Mouse (Mus musculus) erythroblast, embryonic 14.5 days (primary cell): Measurements from ENCODE around the gene Ccdc149. TPM values are rescaled to one million over a fixed set of nuclear protein-coding genes. Genes with fewer than 3 reads are reported as not detected.

Source experiments
- H3K27me3 ChIP-seq: 2 replicates; pipeline ENCODE4 v1.6.1; 2012; ENCODE audit warnings: inconsistent platforms; ENCODE audit not compliant: control insufficient read depth
- H3K36me3 ChIP-seq: 2 replicates; pipeline ENCODE4 v1.6.1; 2012; ENCODE audit warnings: mild to moderate bottlenecking, inconsistent platforms; ENCODE audit not compliant: control insufficient read depth
- H3K4me1 ChIP-seq: 2 replicates; pipeline ENCODE4 v1.6.1; 2012; ENCODE audit warnings: inconsistent platforms; ENCODE audit not compliant: control insufficient read depth
- H3K4me3 ChIP-seq: replicated peaks from 2 replicates; pipeline ENCODE3; 2012; ENCODE audit warnings: moderate library complexity, mild to moderate bottlenecking, inconsistent platforms
- H3K9me3 ChIP-seq: 2 replicates; pipeline ENCODE4 v1.6.1; 2012; ENCODE audit warnings: low read length, inconsistent platforms, mixed read lengths; ENCODE audit not compliant: control insufficient read depth
- GATA1 ChIP-seq: IDR thresholded peaks from 2 replicates; pipeline ENCODE4 v1.6.1; 2012; ENCODE audit warnings: low read length, inconsistent platforms, mixed read lengths
- TAL1 ChIP-seq: IDR thresholded peaks from 3 replicates; pipeline ENCODE4 v1.6.1; 2012; ENCODE audit warnings: low read length, inconsistent platforms, mixed read lengths
- polyA plus RNA-seq: library from polyadenylated mRNA; stranded (reverse); fragments of >175 nt; gene quantifications from 2 replicates; pipeline ENCODE4 v1.2.3, GENCODE M21; 2012

The Ccdc149 gene
- polyA plus RNA-seq, 1 experiment, result not detected

DNA sequence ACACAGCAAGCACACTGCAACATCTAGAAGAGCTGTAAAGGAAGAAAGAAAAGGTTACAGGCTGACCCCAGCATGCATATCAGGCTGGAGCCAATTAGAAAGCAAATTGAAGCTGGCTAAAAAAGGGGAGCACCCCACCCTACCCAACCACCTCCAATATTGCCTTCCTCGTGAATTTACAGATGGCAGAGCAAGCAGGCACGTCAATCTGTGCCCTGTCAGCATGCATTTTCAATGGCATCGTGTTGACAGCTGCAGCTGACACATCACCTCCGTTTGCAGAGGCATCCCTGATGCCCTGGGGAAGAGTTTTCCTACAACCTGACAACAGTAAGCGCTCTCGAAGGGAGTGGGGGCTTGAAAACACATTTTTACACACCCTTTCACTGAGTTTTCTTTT is 14.2 kb downstream of the Ccdc149 start:
- Histone ChIP-seq H3K9me3 (no peaks in the 10 kb centered on the region), H3K4me3 (no peak overlapping the region), H3K4me1 (no peaks in the 10 kb centered on the region), H3K36me3 (no peaks in the 10 kb centered on the region), H3K27me3 (no peaks in the 10 kb centered on the region)
- TF ChIP-seq TAL1 (no peak), GATA1 (no peak)

GRCm38 (mm10) chr5:52450821-52451220 is 20.5 kb downstream of the Ccdc149 start:
- Histone ChIP-seq H3K9me3 (no peaks in the 10 kb centered on the region), H3K27me3 (no peaks in the 10 kb centered on the region), H3K36me3 (no peaks in the 10 kb centered on the region), H3K4me1 (no peaks in the 10 kb centered on the region), H3K4me3 (no peak overlapping the region)
- TF ChIP-seq TAL1, result no peak
- TF ChIP-seq GATA1, result no peak

DNA sequence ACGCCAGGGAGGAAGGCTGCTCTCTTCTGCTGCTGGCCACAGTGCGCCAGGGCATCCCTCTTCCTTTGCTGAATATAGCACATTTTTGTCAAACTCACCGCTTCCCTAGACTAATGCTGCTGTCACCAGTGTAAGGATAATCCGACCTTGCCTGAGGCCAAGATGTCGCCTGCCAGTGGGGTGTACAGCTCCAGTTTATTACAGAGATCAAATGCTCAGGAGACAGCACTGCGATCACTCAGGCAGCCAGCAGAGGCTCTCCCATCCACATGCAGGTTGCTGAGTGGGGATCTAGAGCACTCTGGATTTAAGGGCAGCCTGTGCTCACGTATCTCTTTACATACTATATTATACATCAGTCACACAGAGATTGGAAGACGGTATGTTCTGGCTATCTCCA is 22.1 kb downstream of the Ccdc149 start:
- H3K27me3 ChIP-seq, result no peaks in the 10 kb centered on the region
- peaks cover 2% of the 10 kb centered on the region for H3K9me3 ChIP-seq
- no peaks in the 10 kb centered on the region for H3K4me1 ChIP-seq
- H3K36me3 ChIP-seq, result no peaks in the 10 kb centered on the region
- H3K4me3 ChIP-seq, result no peak overlapping the region
- TF ChIP-seq TAL1 (no peak), GATA1 (no peak)

DNA sequence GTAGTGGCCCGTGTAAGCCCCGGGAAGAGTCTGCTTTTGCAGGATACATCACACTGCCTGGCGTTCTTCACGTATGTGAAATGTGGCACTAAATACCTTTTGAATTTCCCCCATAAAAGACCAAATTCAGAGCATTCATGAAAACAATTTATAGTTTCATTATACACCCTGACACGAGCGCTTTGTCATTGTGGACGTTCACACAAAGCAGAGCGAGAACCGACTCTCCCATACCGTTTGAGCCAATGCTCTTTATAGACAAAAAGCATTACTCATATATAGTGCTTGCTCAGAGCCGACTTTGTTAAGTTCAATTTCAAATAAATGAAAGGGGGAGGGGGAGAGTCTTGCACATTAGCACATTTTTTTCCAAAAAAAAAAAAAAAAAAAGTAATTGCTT is 31.0 kb downstream of the Ccdc149 start:
- Histone ChIP-seq H3K9me3 (peaks cover 15% of the 10 kb centered on the region), H3K27me3 (no peaks in the 10 kb centered on the region), H3K4me1 (no peaks in the 10 kb centered on the region)

DNA sequence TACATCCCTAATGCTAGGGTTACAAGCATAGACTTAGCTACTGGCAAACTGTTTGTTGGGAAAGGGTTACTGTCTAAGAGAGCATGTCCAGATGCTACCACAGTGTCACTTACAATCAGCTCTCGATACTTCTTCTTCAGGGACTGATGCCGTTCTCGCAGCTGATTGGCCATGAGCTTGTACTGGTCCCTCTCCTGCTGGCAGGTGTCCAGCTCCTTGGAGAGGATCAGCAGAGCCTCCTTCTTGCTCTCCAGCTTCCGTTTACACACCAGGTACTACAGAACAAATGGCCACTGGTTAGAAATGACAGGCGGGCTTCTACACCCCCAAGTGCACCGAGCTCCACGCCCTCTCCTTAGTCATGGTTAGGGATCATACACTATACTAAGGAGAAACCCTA is 32.4 kb downstream of the Ccdc149 start:
- Histone ChIP-seq H3K27me3 (no peaks in the 10 kb centered on the region), H3K4me1 (no peaks in the 10 kb centered on the region), H3K9me3 (peaks cover 10% of the 10 kb centered on the region), H3K36me3 (no peaks in the 10 kb centered on the region), H3K4me3 (no peak overlapping the region)
- TF ChIP-seq TAL1 (no peak), GATA1 (no peak)

More for the DNA sequence above, 31.0 kb downstream of the Ccdc149 start:
- no peak overlapping the region for H3K4me3 ChIP-seq
- no peak for TF ChIP-seq GATA1
- no peak for TF ChIP-seq TAL1
- no peaks in the 10 kb centered on the region for H3K36me3 ChIP-seq

DNA sequence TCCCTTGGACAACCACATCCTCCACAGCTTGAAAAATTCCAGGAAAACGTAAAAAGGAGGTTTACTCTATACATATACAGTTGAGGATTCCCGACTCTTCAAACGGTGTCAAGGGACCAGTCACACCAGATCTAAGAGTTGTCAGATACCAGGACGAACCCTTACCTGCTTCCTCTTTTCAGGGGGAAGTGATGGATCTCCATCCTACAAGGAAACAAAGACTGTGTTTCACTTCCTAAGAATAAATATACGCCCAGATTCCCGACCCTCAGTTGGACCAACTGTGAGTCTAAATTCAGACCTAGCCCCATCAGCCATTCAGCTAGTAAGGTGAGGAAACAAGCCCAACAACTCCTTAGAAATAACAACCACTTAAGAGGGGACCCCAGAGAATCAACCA is 35.8 kb downstream of the Ccdc149 start:
- Histone ChIP-seq H3K9me3 (no peaks in the 10 kb centered on the region), H3K36me3 (no peaks in the 10 kb centered on the region), H3K4me1 (no peaks in the 10 kb centered on the region), H3K27me3 (no peaks in the 10 kb centered on the region), H3K4me3 (no peak overlapping the region)
- TF ChIP-seq TAL1 (no peak), GATA1 (no peak)

DNA sequence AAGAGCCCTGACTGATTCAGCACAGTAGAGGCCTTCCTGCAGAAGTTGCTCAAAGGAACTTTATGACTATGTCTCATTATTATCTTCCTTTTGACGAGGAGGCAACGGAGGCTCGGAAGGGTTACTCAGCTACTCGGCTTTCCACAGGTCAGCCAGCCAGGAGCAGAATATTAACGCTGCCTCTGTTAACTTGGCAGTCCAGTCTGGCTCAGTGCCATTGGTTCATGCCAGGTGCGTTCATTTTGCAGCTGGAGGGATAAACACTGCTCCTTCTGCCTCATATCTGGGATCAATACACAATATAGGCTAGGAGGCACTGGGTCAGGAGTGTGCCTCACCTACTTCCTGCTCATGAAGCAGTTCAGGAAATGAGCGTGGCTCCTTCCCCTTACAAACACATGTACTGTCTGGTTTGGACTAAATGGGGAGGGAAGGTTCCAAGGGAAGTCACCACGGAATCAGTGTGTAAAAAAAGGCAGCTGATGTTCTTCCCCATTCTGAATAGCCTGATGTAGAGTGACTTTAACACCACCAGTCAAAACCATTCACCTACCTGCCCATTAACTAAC is 40.0 kb downstream of the Ccdc149 start:
- Histone ChIP-seq H3K4me1 (no peaks in the 10 kb centered on the region), H3K9me3 (no peaks in the 10 kb centered on the region), H3K4me3 (no peak overlapping the region), H3K27me3 (no peaks in the 10 kb centered on the region), H3K36me3 (no peaks in the 10 kb centered on the region)
- TF ChIP-seq TAL1, result no peak
- no peak for TF ChIP-seq GATA1

GRCm38 (mm10) chr5:52429731-52430480 is 41.4 kb downstream of the Ccdc149 start:
- Histone ChIP-seq H3K27me3 (no peaks in the 10 kb centered on the region), H3K4me3 (no peak overlapping the region), H3K9me3 (no peaks in the 10 kb centered on the region), H3K4me1 (no peaks in the 10 kb centered on the region), H3K36me3 (no peaks in the 10 kb centered on the region)
- TF ChIP-seq TAL1, result no peak
- no peak for TF ChIP-seq GATA1

- Histone ChIP-seq H3K4me1 (no peaks in the 10 kb centered on the region), H3K4me3 (no peak overlapping the region), H3K27me3 (no peaks in the 10 kb centered on the region), H3K9me3 (no peaks in the 10 kb centered on the region), H3K36me3 (no peaks in the 10 kb centered on the region)
- no peak for TF ChIP-seq TAL1
- no peak for TF ChIP-seq GATA1
Observed at GRCm38 (mm10) chr5:52428613-52429012, 42.7 kb downstream of the Ccdc149 start.
